Comparison of ENCODE assay signal across 10 mouse cellular contexts in genomic region chr11:62966765-62967633, GRCm38 (mm10). TPM values are rescaled to one million over a fixed set of nuclear protein-coding genes. Genes with fewer than 3 reads are reported as not detected.
DNase-seq lines count a peak whose midpoint lies in the region; ATAC-seq and TF ChIP-seq lines count a peak whose summit lies in the region.
"Had no signal": no experiment of that assay in that cellular context is flagged by ENCODE, and none has a peak within 500 bp of the region (broad histone marks: within the 10 kb centered on the region; RNA-seq: fewer than 3 reads in every experiment).

No protein-coding gene starts in this region.

- TF ChIP-seq CTCF in layer of hippocampus, adult 2 months (conservative IDR thresholded peaks at IDR 0.05): no peak
- TF ChIP-seq CTCF in heart, postnatal 0 days (IDR thresholded peaks at IDR 0.05; ENCODE audit: low read depth): no peak
- peak; percentile 5; the same call in 1 of the 2 replicates for TF ChIP-seq CTCF in lung, embryonic 14.5 days (IDR thresholded peaks at IDR 0.05; ENCODE audit: low read depth)

- no peak overlapping the region for H3K9ac ChIP-seq in forebrain, embryonic 15.5 days (replicated peaks)
- peak overlapping the region; percentile 43 for H3K9ac ChIP-seq in heart, postnatal 0 days (replicated peaks; ENCODE audit: low read depth, low read length)
- peak overlapping the region; percentile 58 for H3K9ac ChIP-seq in lung, embryonic 14.5 days

- WGBS in forebrain, embryonic 15.5 days: 4% methylated on average over 27 of the region's 27 CpGs
- WGBS in heart, postnatal 0 days: 8% methylated on average over 27 of the region's 27 CpGs
- WGBS in lung, embryonic 14.5 days: 4% methylated on average over 27 of the region's 27 CpGs

- TF ChIP-seq EP300 in heart, postnatal 0 days (IDR thresholded peaks at IDR 0.05; ENCODE audit: low read depth): no peak

- H3K4me1 ChIP-seq in forebrain, embryonic 15.5 days: peaks cover 14% of the 10 kb centered on the region
- H3K4me1 ChIP-seq in heart, postnatal 0 days (ENCODE audit: control insufficient read depth, insufficient read depth): peaks cover 14% of the 10 kb centered on the region; the same call in 1 of the 2 replicates
- peaks cover 19% of the 10 kb centered on the region for H3K4me1 ChIP-seq in lung, embryonic 14.5 days (ENCODE audit: insufficient read depth)

- H3K4me3 ChIP-seq in layer of hippocampus, adult 2 months: peak overlapping the region; percentile 31; the same call in 1 of the 2 replicates
- peak overlapping the region; percentile 6 for H3K4me3 ChIP-seq in forebrain, embryonic 15.5 days
- H3K4me3 ChIP-seq in heart, postnatal 0 days (ENCODE audit: low read depth, low read length): peak overlapping the region; percentile 29
- H3K4me3 ChIP-seq in lung, embryonic 14.5 days (ENCODE audit: low read depth, low read length): peak overlapping the region; percentile 27

- no peaks in the 10 kb centered on the region for H3K27me3 ChIP-seq in forebrain, embryonic 15.5 days
- 0 out of 2 replicates have a peak, but pooled peaks cover 4% of the 10 kb centered on the region for H3K27me3 ChIP-seq in heart, postnatal 0 days (ENCODE audit: control insufficient read depth, insufficient read depth, low read length)
- no peaks in the 10 kb centered on the region for H3K27me3 ChIP-seq in lung, embryonic 14.5 days (ENCODE audit: insufficient read depth, low read length)

- no peaks in the 10 kb centered on the region for H3K36me3 ChIP-seq in forebrain, embryonic 15.5 days
- no peaks in the 10 kb centered on the region for H3K36me3 ChIP-seq in heart, postnatal 0 days (replicated peaks; ENCODE audit: control insufficient read depth, insufficient read depth, low read length)
- no peaks in the 10 kb centered on the region for H3K36me3 ChIP-seq in lung, embryonic 14.5 days (ENCODE audit: insufficient read depth)

- H3K4me2 ChIP-seq in forebrain, embryonic 15.5 days (replicated peaks): peak overlapping the region; percentile 34
- H3K4me2 ChIP-seq in heart, postnatal 0 days (ENCODE audit: low read depth, low read length): peak overlapping the region; percentile 58
- H3K4me2 ChIP-seq in lung, embryonic 14.5 days: peak overlapping the region; percentile 64

- peak; percentile 23 to 24 for DNase-seq in layer of hippocampus, adult 2 months (ENCODE audit: low spot score in 2 of 2)
- DNase-seq in layer of hippocampus, adult 9-10 months (ENCODE audit: low spot score): no peak
- DNase-seq in heart, postnatal 0 days (ENCODE audit: low spot score): peak; percentile 43
- DNase-seq in kidney, postnatal 14 days: peak; percentile 60
- DNase-seq in lung, embryonic 14.5 days: peak; percentile 80
- peak; percentile 23 for DNase-seq in right cerebral cortex, adult 18-20 months

- H3K9me3 ChIP-seq in forebrain, embryonic 15.5 days: no peaks in the 10 kb centered on the region
- H3K9me3 ChIP-seq in heart, postnatal 0 days (replicated peaks; ENCODE audit: control insufficient read depth, low read length): no peaks in the 10 kb centered on the region
- H3K9me3 ChIP-seq in lung, embryonic 14.5 days (ENCODE audit: low read depth, low read length): no peaks in the 10 kb centered on the region

- peak; percentile 94 for ATAC-seq in forebrain, embryonic 15.5 days (replicated peaks)
- peak; percentile 82 for ATAC-seq in heart, postnatal 0 days (ENCODE audit: insufficient read depth, low read depth)
- ATAC-seq in lung, embryonic 14.5 days (ENCODE audit: insufficient read depth): peak; percentile 98
- ATAC-seq in erythroid progenitor cell, adult 5-6 weeks (replicated peaks; ENCODE audit: low FRiP score, poor library complexity, severe bottlenecking): no peak

- H3K27ac ChIP-seq in layer of hippocampus, adult 2 months: peak overlapping the region; percentile 73
- H3K27ac ChIP-seq in forebrain, embryonic 15.5 days (replicated peaks): peak overlapping the region; percentile 79
- peak overlapping the region; percentile 87 for H3K27ac ChIP-seq in heart, postnatal 0 days (ENCODE audit: low read depth)
- peak overlapping the region; percentile 98 for H3K27ac ChIP-seq in lung, embryonic 14.5 days (ENCODE audit: low read depth)
- H3K27ac ChIP-seq: macrophage had no signal

RNA-seq across cellular contexts. Expression of gene Cdrt4, which starts 16.0 kb away (rescaled TPM):
- total RNA-seq in layer of hippocampus, adult 2 months (2021): not detected
- polyA plus RNA-seq in forebrain, embryonic 15.5 days (2015; fragmentation: Nextera tagmentation; extraction: Ambion mirVana): not detected in 2 replicates
- total RNA-seq in heart, postnatal 0 days (2014; rRNA removed; ENCODE audit: low replicate concordance): not detected in 2 replicates
- polyA plus RNA-seq in heart, postnatal 0 days (2015; fragmentation: Nextera tagmentation; extraction: Ambion mirVana): 0.16 TPM in 1 of 2 replicates, not detected in the other
- polyA plus RNA-seq in lung, embryonic 14.5 days (2014; fragmentation: Nextera tagmentation; extraction: Ambion mirVana): 0.83 TPM in 1 of 2 replicates, not detected in the other
- not detected in 2 replicates for total RNA-seq in erythroid progenitor cell, adult 5-6 weeks (2015; ENCODE audit: low replicate concordance)
- total RNA-seq in erythroid progenitor cell, adult 5-6 weeks (2017; ENCODE audit: low replicate concordance): not detected in 2 replicates
- total RNA-seq: MEL had no signal
- polyA plus RNA-seq: macrophage had no signal
